Mouse (Mus musculus) ES-E14 (cell line): ENCODE measurements at regions not wholly inside any gene's neighbourhood (a gene's known extent, or its start where the extent isn't known, plus 50 kb on each side); places are given as distances from the start of the nearest gene placed in this dataset.

Experiments
- CHD2 ChIP-seq: IDR thresholded peaks from 2 replicates; pipeline ENCODE4 v1.6.1; 2014; ENCODE audit warnings: mild to moderate bottlenecking, low read depth, low read length, inconsistent platforms
- HCFC1 ChIP-seq: IDR thresholded peaks from 2 replicates; pipeline ENCODE4 v1.6.1; 2012; ENCODE audit warnings: low read length, inconsistent platforms, borderline replicate concordance; ENCODE audit not compliant: insufficient read depth
- ZNF384 ChIP-seq: IDR thresholded peaks from 2 replicates; pipeline ENCODE4 v1.6.1; 2012; ENCODE audit warnings: low read depth, low read length, inconsistent platforms

GRCm38 (mm10) chrX:37753474-37753873 is 51.2 kb upstream of the Rhox5 start:
- TF ChIP-seq HCFC1 (no peak), ZNF384 (no peak), CHD2 (no peak)
